Mouse (Mus musculus) fibroblast of lung, adult 2 months (primary cell): ENCODE data around the gene Gm35549.
A peak's percentile ranks its signal among the peaks of the same experiment; 100 is the strongest.
"Not testable (repeated sequence)": the region's sequence is repeated elsewhere in the genome, so short reads cannot be mapped to it uniquely, and the experiment has no call there.

Experiments used
- DNase-seq: peaks from one replicate; pipeline ENCODE4 v3.0.0-alpha.2; 2011; ENCODE audit warnings: low read depth

Gm35549 gene

DNA sequence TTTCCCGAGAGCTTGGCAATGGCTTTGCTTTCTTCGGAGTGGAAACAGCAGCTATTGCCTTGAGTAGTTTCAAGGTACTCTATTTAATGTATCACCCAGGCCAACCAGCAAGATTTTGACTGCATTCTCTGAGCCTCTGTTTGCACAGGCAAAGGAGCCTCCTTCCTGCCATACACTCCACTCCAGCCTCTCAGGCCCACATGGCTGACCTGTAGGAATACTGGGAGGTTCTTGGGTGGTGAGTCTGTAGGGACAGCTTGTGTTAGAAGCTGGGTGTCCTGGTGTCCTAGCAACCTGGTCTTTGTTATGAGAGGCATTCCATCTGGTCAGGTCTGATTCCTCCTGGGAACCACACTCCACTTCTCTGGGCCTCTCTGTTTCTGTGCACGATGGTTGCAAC, at the start of gene Gm35549:
TSS of gene Gm35549 (minus strand) at position 276 of the 400 bp plus-strand sequence.
- no peak for DNase-seq

DNA sequence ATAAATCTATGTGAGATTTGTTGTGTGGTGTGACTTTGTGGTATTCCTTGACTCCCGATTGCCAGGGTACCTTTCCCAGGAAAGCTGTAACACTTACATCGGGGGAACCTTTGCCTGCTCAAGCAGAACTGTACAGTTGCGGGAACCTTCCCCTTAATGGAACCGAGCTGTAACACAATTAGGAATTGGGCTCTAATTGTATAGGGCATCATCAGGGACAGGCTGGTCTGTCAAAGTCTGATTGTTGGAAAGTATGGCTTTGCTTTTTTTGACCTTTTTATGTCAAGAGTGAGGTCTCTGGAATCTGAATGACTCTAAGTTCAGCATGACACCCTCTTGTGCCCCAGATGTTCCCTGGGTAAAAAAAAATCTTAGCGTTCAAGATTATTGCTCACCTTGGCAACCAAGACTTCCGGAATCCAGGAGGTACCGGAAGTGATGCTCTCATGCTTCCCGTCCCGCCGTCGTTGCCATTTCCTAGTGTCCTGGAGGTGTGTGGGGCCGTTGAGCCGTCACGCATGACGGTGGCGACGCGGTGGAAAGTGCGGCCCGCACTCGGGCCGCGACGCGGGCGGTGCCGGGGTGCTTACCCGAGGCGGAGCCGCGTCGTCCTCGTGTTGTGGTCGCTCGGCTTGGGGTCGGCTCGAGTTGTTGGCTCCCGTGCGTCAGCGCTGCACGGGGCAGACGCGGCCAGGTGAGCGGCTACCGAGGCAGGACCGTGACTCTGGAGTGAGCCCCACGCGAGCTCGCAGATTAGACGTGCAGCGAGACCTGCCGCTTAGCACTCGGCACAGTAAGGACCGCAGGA, 42.7 kb upstream of the Gm35549 start:
- peak; percentile 20 for DNase-seq

DNA sequence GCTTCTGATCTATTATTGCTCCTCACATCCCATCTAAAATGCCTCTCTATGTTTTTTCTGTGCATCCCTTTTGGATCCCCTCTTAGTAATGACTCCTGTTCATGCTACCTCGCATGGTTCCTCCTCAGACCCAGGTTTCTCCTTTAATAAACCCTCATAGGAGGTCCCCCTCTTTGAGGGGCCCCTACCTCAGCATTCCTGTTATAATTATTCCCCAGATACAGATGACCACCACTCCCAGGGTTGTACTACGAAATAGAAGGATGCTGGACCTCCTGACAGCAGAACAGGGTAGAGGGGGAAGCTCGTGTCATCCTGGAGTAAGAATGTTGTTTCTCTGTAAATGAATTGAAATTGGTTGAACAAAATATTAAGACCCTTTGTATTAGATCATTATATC, 41.5 kb upstream of the Gm35549 start, which contains the start of gene Zkscan7:
TSS of gene Zkscan7 (plus strand) at position 301 of the 400 bp plus-strand sequence.
- DNase-seq = no peak

DNA sequence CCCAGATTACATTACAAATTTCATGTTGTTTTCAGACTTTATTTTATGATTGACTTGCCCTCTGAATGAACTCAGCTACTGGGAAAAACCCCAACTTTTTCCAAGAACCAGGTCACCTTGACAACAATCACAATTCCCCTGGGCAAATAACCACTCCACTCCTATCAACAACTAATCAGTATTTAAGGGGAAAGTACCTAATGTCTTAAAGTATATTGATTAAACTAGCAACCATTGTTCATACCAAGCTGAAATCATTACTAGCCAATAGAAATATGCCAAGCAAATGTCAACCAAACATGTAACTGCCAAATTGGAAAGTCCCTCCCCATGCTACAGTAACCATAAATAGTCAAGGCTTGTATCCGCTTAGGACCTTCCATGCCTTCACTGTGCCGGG, 31.3 kb upstream of the Gm35549 start:
- no peak for DNase-seq

DNA sequence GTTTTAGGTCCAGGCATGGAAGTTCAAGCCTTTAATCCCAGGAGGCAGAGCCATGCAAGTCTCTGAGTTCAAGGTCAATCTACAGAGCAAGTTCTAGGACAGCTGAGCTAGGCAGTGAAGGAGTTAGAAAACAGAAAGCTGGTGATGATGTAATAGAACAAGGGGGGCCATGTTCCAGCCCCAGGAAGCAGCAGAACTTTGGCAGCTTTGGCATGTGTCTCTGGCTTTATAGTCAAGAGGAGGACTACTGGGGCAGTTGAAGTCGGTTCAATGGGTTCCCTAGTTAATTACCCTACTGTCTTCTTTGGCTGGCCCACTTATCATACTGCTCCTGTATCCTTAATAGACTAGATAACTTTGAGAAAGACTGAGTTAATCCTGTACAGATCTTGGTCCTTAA, 30.8 kb upstream of the Gm35549 start:
- no peak for DNase-seq

DNA sequence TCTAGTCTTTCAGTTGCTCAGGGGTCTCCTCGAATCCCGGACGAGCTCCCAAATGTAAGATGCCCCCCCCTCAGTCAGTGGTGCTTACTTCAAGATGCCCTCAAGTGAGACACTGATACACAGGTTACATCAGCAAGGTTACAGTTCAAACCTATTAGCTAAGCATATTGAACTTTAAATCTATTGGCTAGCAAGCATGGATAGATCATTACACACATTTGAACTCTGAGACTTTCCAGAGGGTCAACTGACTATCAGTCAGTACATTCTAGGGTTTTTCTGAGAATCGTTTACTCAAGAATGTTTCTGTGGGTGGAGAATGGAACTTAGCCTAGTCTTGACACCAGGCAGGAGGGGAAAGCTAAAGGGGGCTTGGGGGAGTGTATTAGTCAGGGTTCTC, 28.8 kb upstream of the Gm35549 start:
- no peak for DNase-seq

DNA sequence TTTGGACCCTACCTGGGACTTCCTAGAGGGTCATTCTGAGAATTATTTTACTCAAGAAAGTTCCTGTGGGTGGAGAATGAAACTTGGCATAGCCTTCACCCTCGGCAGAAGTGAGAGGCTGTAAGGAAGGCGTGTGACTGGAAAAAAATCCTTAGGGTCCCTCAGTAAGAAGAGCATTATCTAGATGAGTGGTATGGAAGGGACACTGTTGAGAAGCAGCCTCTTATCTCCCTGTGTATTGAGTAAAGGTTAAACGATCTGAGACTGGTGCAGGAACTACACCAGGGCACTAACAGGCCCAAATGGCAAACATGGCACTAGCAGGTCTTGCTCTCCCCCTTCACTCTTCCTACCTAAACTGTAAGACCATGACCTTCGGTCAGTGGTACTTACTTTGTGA, 22.4 kb upstream of the Gm35549 start:
- DNase-seq = no peak

DNA sequence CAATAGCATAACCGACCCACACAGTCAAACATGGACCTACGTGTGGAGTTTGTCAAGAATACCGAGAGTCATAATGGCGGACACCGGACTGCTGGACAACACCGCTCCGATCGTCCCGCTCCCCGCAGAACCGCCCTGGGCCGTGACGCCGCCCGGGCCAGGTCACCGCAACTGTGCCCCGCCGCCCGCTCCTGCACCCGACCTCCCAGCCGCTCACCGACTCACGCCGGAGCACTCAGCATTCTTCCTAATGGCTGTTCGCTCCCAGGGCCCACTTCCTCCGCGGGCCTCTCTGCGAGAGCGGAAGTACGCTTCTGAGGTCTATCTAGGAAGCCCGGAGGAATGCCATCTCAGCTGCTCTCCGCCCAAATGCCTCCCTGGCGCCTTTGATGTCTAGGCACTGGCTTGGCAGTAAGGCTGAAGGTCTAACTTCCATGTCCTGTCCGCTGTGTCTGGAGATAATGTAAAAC, 21.9 kb upstream of the Gm35549 start, which contains the start of gene Zfp445:
TSS of gene Zfp445 (minus strand) at position 310 of the 470 bp plus-strand sequence.
- peak; percentile 68 for DNase-seq

DNA sequence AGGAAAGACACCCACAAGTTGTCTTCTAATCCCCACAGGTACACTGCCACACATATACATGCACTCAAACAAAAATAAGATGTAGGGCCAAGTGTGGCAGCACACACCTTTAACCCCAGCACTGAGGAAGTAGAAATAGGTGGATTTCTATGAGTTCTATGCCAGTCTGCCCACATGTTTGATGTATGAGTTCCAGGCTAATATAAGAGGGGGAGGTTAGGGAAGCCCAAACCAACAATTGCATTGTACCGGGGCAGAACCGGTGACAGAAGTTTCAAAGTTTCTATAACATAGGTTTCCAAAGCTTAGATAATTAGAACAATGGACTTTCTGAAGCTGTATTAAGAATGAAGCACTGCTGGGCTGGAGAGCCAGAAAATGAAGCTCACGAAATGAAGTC, 21.0 kb upstream of the Gm35549 start:
- DNase-seq = no peak

DNA sequence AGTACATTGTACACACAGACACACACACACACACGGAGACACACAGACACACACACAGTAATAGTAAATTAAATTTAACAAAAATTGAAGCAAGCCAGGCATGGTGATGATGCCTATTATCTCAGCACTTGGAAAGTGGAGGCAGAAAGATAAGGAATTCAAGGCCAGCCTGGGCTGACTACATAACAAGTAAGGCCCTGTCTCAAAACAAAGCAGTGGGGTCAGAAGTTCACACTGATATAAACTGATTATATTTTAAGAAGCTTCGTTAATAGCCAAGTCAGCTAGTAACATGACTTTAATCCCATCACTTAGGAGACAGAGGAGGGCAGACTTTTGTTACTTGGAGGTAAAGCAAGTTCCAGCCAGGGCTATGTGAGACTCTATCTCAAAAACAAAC, 19.9 kb upstream of the Gm35549 start:
- DNase-seq = no peak

DNA sequence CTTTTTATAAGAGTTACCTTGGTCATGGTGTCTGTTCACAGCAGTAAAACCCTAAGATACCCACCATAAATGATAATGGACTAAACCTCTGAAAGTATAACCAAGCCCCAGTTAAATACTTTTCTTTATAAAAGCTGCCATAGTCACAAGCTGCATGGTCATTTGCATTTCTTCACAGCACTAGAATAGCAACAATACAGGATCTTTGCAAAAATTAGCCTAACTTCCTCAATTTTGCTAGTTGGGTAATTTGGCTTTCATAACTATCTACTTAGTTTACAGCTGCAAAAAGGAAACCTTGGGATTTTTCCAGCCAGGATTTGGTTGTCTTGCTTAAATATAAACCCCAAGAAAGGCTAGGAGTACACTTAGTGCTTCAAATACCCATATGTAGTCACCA, 16.9 kb upstream of the Gm35549 start:
- no peak for DNase-seq

DNA sequence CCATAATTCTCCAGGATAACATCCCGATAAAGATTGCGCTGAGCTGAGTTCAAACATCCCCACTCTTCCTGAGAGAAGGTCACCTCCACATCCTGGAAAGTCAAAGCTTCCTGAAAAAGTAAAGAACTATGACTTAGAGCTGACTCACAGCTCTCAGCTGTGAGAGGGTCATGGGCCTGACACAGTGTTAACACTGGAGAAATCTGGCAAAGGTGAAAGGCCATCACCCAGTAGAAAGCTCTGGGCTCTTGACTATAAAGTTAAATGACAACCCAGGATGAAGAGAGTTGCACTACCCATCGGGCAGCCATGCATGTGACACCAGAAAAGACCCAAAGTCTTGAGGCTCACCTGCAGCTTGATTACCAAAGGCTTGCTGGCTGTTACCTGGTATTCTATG, 12.9 kb upstream of the Gm35549 start:
- no peak for DNase-seq

DNA sequence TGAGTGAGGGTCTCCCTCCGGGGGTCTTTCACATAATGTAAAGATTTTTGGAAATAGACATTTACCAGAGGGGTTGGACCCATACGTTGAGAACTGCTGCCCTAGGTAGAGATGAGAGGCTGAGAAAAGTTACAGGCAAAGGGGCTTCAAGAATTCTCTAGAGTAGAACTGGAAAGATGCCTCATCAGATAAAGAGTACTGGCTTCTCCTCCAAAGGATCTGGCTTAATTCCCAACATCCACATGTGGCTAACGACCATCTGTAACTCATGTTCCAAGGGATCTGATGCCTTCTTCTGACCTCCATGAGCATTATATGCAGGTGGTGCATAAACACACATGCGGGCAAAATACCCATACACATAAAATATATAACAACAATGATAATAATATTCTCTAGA, 11.8 kb upstream of the Gm35549 start:
- no peak for DNase-seq

DNA sequence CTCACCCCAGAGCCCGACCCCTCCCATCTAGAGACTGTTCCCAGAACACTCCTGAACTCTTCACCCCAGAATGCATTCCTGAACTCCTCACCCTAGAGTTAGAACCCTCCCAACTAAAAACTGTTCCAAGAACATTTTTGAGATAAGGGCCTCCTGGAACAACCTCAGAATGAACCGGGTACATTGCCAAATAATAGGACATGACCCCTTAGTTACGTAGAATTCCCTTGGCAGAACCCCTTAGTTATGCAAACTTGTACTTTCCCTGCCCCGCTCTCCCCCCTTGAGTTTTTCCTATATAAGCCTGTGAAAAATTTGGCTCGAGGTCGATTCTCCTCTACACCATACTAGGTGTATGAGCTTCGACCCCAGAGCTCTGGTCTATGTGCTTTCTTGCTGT, 11.3 kb upstream of the Gm35549 start:
- DNase-seq = not testable (repeated sequence)

DNA sequence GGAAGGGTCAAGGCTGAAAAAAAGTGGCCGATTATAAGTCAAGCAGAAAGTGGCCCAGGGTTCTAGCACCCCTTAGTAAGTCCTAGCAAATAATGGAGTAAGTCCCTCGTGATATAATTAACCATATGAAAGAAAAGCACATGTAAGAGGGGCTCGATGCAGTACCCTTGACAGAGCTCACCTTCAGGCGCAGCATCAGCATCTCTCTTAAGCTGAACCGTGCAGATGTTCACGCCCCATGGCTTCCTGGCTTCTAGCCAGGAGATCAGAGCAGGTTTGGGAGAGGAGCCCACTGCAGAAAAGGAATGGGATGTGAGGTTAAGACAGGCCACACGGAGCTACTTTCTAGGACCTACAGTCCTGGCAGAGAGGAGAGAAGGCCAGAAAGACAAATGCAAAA, 10.7 kb upstream of the Gm35549 start:
- no peak for DNase-seq

DNA sequence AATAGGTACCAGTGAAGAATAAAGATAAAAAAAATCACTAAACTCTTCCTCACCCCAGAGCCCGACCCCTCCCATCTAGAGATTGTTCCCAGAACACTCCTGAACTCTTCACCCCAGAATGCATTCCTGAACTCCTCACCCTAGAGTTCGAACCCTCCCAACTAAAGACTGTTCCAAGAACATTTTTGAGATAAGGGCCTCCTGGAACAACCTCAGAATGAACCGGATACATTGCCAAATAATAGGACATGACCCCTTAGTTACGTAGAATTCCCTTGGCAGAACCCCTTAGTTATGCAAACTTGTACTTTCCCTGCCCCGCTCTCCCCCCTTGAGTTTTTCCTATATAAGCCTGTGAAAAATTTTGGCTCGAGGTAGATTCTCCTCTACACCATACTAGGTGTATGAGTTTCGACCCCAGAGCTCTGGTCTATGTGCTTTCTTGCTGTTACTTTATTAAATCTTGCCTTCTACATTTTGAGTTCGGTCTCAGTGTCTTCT, 4.0 kb upstream of the Gm35549 start:
- not testable (repeated sequence) for DNase-seq

DNA sequence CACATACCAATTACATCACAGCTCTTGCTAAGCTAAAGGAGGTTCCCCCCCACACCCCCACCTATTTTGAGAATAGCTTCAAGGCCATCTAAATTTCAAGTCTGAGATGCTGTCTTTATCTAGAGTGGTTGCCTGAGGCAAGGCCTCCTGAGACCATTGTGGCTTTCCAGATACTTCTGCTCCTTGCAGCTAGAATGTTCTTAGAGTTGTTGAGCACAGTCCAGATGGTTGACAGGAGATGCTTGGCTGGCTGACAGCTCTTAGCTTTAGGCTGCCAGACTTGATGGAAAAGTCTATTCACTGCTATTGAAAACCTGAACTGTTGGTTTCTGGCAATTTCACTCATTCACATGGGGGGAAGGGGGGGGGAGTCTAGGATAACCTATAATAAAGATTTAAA, 2.3 kb upstream of the Gm35549 start:
- no peak for DNase-seq

DNA sequence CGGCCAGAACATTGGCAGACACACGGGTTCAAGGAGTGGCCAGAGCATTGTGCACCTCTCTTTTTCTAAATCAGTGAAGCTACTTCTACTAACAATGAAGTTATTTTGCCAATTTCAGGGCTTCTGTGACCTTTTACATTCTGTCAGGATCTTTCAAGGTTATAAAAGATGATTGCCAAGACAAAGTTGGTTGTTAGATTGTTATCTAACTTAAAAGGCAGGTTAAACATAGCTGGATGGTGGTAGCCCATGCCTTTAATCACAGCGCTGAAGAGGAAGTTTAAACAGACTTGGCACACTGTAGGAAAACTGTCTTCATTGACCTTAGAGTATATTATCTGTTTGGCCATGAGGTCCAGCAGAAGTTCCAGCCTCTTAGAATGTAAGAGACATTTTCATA, 1.8 kb upstream of the Gm35549 start:
- DNase-seq = no peak

DNA sequence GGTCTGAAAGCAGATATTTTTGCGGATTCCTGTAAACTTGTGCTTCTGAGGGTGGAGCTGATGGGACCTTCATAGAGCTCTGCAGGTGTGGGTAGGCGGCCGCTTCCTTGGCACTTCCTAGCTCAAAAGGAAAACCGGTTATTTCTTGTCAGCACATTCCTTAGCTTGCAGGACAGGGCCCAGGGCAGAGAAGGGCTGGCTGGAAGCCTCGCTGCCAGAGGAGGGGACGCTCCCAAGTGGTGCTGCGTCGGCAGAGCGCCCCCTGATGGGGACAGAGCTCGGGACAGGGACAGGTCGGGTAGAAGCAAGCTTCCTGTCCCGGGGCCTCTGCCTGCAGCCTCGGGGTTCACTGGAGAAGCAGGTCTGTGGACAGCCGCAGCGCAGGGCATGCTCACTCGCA, 6.2 kb downstream of the Gm35549 start:
- DNase-seq = no peak

DNA sequence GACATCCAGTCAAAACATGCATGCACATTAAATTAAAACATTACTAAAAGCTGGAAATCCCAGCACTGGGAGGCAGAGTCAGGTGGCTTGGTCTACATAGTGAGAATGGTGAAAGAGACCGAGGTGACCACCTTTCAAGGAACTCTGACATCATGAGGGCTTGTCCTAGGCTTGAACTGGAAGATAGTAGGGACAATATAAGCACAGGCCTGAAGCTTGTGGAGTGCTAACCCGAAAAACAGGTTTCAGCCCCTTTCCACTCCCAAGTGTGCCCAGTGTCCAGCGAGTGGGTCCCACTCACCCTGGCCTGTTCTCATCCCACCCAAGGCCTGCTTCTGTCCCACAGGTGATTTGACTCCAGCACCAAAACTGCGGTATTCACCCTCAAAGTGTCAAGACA, 6.6 kb downstream of the Gm35549 start:
- DNase-seq = no peak

DNA sequence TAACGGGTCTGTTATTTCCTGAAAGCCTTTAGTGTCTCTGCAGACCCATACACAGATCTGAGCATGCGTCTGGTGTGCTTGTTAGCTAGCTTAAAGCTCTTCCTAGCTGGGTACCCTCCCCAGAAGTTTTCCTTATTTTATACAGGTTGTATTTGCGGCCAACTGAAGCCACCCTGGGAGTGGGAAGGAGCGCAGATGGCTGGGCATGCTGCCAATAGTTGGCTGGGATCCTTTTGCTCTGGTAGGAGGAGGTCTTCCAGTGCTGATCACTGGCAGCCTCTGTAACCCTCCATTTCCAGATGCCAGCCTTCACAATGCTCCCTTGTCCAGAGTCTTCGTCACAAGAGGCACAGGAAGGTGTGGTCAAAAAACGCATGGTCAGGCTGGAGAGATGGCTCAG, 7.0 kb downstream of the Gm35549 start:
- peak; percentile 51 for DNase-seq

DNA sequence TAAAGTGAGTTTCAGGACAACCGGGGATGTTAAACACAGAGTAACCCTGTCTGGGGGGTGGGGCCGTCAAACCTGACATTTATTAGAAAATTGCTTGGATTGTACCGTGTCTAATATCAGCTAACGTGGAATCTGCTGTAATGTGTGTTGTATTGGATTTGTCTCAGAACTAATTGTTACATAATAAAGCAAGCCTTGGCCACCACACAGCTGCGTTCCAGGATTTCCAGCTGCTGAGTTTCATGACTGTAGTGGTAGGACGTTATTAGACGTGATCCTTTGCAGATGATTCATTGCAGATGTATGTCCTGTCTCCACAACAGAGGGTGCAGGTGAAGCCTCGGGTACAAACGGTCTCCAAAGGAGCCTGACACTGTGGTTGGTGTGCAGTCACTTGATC, 7.7 kb downstream of the Gm35549 start:
- DNase-seq = peak; percentile 8

DNA sequence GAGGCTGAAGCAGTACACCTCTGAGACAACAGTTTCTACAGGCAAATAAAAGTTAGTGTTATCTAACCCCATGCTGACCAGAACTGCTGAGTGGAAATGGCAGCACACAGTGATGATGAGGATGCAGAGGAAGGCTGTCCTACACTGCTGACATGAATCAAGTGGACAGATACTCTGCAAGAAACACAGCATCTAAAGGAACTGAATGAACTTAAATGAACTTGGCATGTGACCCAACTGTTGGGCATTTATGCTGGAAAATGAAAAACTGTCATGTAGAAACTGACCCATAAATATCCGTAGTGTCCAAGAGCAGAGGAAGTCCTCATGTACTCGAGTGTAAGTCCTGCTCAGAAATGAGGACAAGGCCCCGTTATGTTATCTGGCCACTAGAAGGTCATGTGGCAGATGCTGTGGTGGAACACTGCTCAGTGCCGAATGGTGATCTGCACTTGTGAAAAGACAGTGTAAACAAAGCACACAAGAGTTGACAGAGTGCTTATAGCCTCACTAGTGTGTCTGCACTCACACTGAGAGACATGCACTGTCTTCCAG, 13.9 kb downstream of the Gm35549 start:
- no peak for DNase-seq

DNA sequence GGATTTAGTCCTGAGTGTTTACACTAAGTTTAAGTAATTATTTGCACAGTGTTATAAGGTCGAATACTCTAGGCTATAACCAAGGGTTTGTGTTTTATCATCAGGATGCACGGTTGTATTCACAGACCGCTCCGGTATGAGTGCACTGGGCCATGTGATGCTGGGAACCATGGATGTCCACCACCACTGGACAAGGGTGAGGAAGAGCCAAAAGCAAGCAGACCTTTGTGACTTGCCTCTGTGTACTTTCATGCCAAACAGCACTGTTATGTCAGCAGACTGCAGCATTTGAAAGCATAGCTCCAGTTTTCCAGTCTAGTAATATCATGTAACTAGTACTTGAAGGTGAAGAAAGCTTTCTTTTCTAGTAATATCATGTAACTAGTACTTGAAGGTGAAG, 17.1 kb downstream of the Gm35549 start:
- DNase-seq = no peak
